Mouse (Mus musculus): ENCODE measurements around the gene Uso1. TPM values are rescaled to one million over a fixed set of nuclear protein-coding genes. Genes with fewer than 3 reads are reported as not detected.

The Uso1 gene
- 10 to 100 TPM; 67.4 to 68.2 TPM for total RNA-seq (2021)
- long read RNA-seq, transcript Uso1-201 (24 exons, 3,898 nt) = major isoform, 23 of 29 reads
- long read RNA-seq, partial matches to known transcripts = 1 of 29 reads
- long read RNA-seq, other reads (novel, unspliced or antisense) = 3 of 29 reads

GRCm38 (mm10) chr5:92137239-92138046 lies at the start of gene Uso1:
Gene Uso1, plus strand, starts transcription at chr5:92137938.
- peak; percentile 96 to 98 for DNase-seq (ENCODE audit: low spot score in 2 of 2)

- no peak for DNase-seq (ENCODE audit: low spot score in 2 of 2)
These were observed 44.3 kb upstream of the Uso1 start for GRCm38 (mm10) chr5:92093263-92094061.

GRCm38 (mm10) chr5:92094062-92094415 lies 43.7 kb upstream of the Uso1 start:
- DNase-seq (ENCODE audit: low spot score in 2 of 2) = no peak

- DNase-seq (ENCODE audit: low spot score in 2 of 2) = no peak
These were observed 41.0 kb upstream of the Uso1 start for GRCm38 (mm10) chr5:92096786-92097185.

- DNase-seq (ENCODE audit: low spot score in 2 of 2) = no peak
These were observed 40.0 kb upstream of the Uso1 start for GRCm38 (mm10) chr5:92097779-92098178.

- no peak for DNase-seq (ENCODE audit: low spot score in 2 of 2)
These were observed 39.2 kb upstream of the Uso1 start for GRCm38 (mm10) chr5:92098351-92099109.

GRCm38 (mm10) chr5:92101601-92102000 lies 36.1 kb upstream of the Uso1 start:
- no peak for DNase-seq (ENCODE audit: low spot score in 2 of 2)

GRCm38 (mm10) chr5:92103062-92103461 lies 34.7 kb upstream of the Uso1 start:
- DNase-seq (ENCODE audit: low spot score in 2 of 2) = no peak

- no peak for DNase-seq (ENCODE audit: low spot score in 2 of 2)
These were observed 33.8 kb upstream of the Uso1 start for GRCm38 (mm10) chr5:92103816-92104415.

GRCm38 (mm10) chr5:92106327-92107125 lies 31.2 kb upstream of the Uso1 start:
- peak in 1 of 2 experiments; percentile 23 for DNase-seq (ENCODE audit: low spot score in 2 of 2)

GRCm38 (mm10) chr5:92107282-92107681 lies 30.5 kb upstream of the Uso1 start:
- no peak for DNase-seq (ENCODE audit: low spot score in 2 of 2)

- DNase-seq (ENCODE audit: low spot score in 2 of 2) = no peak
These were observed 26.9 kb upstream of the Uso1 start for GRCm38 (mm10) chr5:92110818-92111355.

- DNase-seq (ENCODE audit: low spot score in 2 of 2) = no peak
These were observed 25.6 kb upstream of the Uso1 start for GRCm38 (mm10) chr5:92112175-92112574.

GRCm38 (mm10) chr5:92112585-92112984 lies 25.2 kb upstream of the Uso1 start:
- DNase-seq (ENCODE audit: low spot score in 2 of 2) = no peak

GRCm38 (mm10) chr5:92113484-92113883 lies 24.3 kb upstream of the Uso1 start:
- DNase-seq (ENCODE audit: low spot score in 2 of 2) = no peak

GRCm38 (mm10) chr5:92114223-92114622 lies 23.5 kb upstream of the Uso1 start:
- no peak for DNase-seq (ENCODE audit: low spot score in 2 of 2)

GRCm38 (mm10) chr5:92114939-92115338 lies 22.8 kb upstream of the Uso1 start:
- DNase-seq (ENCODE audit: low spot score in 2 of 2) = no peak

GRCm38 (mm10) chr5:92117823-92118403 lies 19.8 kb upstream of the Uso1 start:
- peak; percentile 66 to 73 for DNase-seq (ENCODE audit: low spot score in 2 of 2)

- DNase-seq (ENCODE audit: low spot score in 2 of 2) = no peak
These were observed 16.1 kb upstream of the Uso1 start for GRCm38 (mm10) chr5:92121636-92122035.
